Mouse (Mus musculus): ENCODE measurements around the gene Gm20517.
A peak's percentile ranks its signal among the peaks of the same experiment; 100 is the strongest.

Gm20517 gene

GRCm38 (mm10) chr17:47676581-47676980, 65.2 kb downstream of the Gm20517 start:
- peak in 1 of 2 experiments; percentile 85 for DNase-seq (ENCODE audit: low spot score in 2 of 2)

DNA sequence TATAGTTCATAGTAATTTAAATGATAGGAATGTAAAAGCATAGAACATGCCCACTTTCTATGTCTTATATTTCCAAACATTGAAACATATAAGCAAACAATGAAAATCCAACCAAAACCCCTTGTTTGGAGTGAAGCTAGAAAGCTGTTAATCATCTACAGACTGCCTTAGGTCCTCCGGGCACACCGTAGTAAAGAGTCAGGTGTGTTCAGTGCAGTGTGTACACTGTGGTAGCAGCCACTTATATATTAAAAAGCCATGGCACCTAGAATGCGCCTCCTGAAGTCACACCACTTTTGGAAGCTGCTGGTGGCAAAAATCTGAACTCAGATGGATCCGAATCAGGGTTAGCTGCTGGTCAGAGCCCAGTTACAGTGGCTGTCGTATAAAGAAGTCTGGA, 66.8 kb downstream of the Gm20517 start:
- DNase-seq (ENCODE audit: low spot score in 2 of 2): no peak

- DNase-seq (ENCODE audit: low spot score in 2 of 2): no peak
These were observed 67.3 kb downstream of the Gm20517 start for GRCm38 (mm10) chr17:47678702-47679101.

DNA sequence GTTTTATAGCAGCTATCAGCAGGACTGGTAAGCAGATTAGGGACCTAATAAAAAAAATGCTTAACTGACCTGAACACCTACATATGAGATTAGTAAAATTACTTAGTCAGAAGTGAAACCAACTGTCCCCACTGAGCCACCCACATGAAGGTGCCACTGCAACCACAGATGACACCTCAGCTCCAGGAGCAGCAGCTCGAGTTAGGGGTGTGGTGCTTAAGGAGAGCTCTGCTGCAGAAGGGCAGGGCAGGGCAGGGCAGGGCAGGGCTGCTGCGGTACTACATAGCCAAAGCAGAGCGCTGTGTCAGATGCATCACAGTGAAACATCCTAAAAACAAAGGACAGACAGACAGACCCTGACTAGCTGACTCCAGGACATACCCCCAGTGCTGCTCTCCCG, 71.4 kb downstream of the Gm20517 start:
- DNase-seq (ENCODE audit: low spot score in 2 of 2): no peak

GRCm38 (mm10) chr17:47687409-47688343, 76.3 kb downstream of the Gm20517 start:
- peak; percentile 93 to 95 for DNase-seq (ENCODE audit: low spot score in 2 of 2)

GRCm38 (mm10) chr17:47688344-47688607, 76.9 kb downstream of the Gm20517 start, which contains the start of gene Tomm6:
Tomm6 (minus strand) TSS chr17:47688386.
- no peak for DNase-seq (ENCODE audit: low spot score in 2 of 2)

DNA sequence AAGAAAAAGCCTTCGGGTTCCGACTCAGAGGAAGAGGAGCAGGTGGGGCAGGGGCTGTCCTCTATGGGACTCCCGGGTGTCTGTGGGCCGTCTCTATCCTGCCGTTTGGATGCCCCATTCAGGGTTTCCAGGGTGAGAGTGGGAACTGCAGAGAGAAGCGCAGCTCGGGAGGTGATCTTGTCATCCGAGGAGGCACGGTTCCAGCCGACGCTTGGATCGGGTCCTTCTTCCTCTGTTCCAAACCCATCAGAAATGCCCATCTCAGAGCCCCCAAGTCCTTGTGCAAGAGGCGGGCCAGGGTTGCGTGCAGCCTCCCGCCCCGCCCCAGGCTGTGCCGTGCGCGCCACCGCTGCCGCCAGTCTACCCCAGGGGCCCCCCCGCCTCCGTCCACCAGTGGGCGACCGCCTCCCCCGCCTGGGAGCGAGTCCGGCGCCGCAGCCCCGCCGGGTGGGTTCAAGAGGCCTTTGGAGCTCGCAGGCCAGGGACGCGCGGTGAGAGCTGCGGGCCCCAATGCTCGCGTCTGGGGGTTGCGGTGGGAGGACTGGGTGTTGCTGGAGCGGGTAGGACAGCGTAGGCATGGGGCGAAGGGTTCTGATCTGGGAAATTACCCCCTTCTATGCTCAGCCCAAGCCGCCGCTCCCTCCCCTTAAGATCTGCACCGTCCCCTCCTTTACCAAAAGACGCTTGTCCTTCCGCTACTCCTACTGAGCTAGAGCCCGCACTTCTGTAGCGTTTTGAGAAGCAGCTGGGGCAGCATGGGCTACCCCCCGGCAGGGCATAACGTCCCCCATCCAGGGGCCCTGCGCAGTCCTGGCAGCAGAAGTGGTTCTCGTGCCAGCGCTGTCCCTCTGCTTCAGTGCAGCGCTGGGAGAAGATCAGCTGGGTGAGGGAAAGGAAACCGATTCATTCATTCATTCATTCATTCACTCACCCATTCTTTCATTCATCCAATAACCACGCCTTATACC, 77.5 kb downstream of the Gm20517 start, which contains the start of gene Frs3:
Gene Frs3, plus strand, starts transcription at position 423 of the 968 bp plus-strand sequence.
- peak in 1 of 2 experiments; percentile 65 for DNase-seq (ENCODE audit: low spot score in 2 of 2)

- DNase-seq (ENCODE audit: low spot score in 2 of 2): no peak
These were observed 78.5 kb downstream of the Gm20517 start for GRCm38 (mm10) chr17:47689894-47690293.

DNA sequence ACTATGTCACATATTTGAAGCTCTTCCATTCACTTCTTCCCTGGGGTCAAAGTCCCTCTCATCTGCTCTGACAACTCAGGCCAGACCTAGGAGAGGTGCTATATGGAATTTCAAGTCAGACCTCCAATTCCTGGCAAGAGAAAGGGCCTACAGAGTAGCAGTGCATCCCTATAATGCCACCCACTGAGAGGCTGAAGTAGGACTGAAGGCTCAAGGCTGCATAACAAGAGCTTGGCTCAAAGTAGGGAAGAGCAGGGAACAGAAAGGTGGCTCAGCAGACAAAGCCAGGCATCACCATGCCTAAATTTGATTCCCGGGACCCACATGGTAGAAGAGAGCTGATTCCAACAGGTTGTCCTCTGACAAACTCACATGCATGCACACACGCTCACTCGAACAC, 80.3 kb downstream of the Gm20517 start:
- no peak for DNase-seq (ENCODE audit: low spot score in 2 of 2)

- DNase-seq (ENCODE audit: low spot score in 2 of 2): no peak
These were observed 82.5 kb downstream of the Gm20517 start for GRCm38 (mm10) chr17:47693671-47694441.

- no peak for DNase-seq (ENCODE audit: low spot score in 2 of 2)
These were observed 82.9 kb downstream of the Gm20517 start, which contains the start of gene Gm21981 for GRCm38 (mm10) chr17:47694442-47694502. Gm21981 (minus strand) TSS chr17:47694455.

DNA sequence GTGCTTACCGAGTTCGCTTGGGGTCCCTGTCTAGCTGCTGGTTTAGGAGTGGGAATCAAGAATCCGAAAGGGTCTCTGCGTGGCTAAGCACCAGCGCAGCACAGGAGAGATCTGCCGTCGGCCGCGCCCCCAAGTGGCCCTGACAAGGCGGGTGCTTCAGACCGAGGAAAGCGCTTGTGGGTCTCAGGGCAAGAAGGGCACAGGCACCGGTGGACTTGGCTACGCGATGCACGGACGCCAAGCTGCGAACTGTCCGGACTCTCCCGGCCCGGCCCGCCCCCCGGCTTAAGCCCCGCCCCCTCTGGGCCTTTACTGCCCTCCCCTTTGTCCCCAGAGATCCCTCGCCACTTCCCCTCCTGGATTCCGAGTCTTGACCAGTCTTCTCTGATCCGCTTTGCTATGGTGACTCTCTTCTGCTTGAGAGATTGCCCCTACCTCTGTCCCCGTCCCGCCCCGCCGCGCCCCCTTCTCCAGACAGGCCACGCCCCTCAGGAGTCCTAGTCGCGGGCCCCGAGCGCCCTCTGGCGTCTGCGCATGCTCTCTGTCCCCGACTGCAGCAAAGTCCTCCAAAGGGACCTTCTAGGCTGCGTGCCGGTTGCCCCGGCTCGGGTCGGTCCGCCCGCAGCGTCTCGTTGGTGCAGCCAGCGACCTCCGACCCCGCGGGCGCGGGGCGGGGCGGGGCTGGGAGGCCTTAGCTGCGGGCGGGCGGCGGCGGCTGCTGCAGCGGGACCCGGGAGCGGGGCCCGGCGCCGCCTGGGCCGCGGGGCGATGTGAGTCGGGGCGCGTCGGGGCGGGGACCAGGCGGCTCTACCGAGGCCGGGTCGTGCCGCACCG, 83.3 kb downstream of the Gm20517 start, which contains the start of gene Prickle4:
Gene Prickle4, minus strand, starts transcription at position 234 of the 834 bp plus-strand sequence.
- DNase-seq (ENCODE audit: low spot score in 2 of 2): peak; percentile 90 to 97

DNA sequence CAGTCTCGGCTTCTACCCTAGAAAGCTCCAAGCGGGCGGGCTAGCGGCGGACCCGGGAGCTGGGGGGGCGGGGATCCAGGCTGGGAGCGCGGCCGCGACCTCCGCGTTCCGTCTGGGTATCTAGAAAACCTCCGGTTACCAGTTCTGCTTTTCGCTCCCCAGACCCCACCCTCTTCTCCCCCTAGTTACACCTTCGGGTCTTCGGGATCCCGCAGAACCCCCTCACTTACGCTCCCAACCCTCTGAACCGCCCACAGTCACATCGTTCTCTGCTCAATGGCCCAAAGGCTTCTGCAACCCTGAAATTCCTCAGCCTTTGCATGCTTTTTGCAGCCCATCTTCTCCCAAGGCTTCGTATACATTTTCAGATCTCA, 83.9 kb downstream of the Gm20517 start:
- no peak for DNase-seq (ENCODE audit: low spot score in 2 of 2)

GRCm38 (mm10) chr17:47698156-47698555, 86.8 kb downstream of the Gm20517 start:
- DNase-seq (ENCODE audit: low spot score in 2 of 2): no peak

DNA sequence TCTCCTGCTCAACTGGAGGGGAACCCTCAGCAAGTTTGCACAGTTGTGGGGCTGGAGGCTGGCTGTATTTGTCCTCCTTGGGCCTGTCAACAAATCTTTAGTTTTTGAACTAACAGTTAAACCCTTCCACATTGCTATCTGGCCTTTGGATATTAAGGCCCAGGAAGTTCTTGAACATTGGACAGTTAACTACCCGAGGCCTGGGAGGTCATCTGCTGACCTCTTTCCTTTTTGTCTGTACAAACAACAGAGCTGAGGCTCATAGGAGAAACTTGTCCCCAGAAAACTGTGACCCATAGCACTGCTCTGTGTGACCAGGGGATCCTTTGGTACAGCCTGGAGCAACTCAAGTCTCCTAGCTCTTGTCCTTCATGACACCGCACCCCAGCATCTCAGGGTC, 87.7 kb downstream of the Gm20517 start:
- no peak for DNase-seq (ENCODE audit: low spot score in 2 of 2)

GRCm38 (mm10) chr17:47701793-47702192, 90.4 kb downstream of the Gm20517 start:
- no peak for DNase-seq (ENCODE audit: low spot score in 2 of 2)

GRCm38 (mm10) chr17:47702548-47703345, 91.4 kb downstream of the Gm20517 start:
- no peak for DNase-seq (ENCODE audit: low spot score in 2 of 2)

- no peak for DNase-seq (ENCODE audit: low spot score in 2 of 2)
These were observed 92.2 kb downstream of the Gm20517 start for GRCm38 (mm10) chr17:47703556-47703955.

- no peak for DNase-seq (ENCODE audit: low spot score in 2 of 2)
These were observed 93.3 kb downstream of the Gm20517 start for GRCm38 (mm10) chr17:47704692-47705091.

DNA sequence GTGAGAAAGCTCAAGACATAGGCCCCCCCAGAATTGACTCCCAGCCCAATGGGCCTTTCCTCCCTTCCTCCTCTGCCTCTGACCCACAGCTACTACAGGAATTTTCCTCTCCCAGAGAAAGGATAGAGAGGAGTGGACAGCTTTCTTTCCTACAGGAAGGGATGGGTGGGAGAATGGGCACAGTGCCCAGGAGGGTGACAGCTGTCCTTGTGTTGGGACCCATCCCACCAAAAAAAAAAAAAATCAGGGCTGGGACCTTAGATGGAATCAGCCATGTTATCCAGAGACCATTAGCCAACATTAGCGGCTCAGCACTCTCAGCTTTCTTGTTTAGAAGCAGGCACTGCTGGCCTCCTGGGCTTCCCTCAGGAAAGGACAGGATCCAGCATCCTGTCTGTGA, 94.8 kb downstream of the Gm20517 start:
- no peak for DNase-seq (ENCODE audit: low spot score in 2 of 2)
